Mouse (Mus musculus) lung, postnatal 0 days (tissue): Measurements from ENCODE around the gene Lysmd1. TPM values are rescaled to one million over a fixed set of nuclear protein-coding genes. Genes with fewer than 3 reads are reported as not detected.

Source experiments
- ATAC-seq: fragments of 200-750 bp; cut with Nextera tagmentation; 2 replicates; pipeline ENCODE4 v1.8.0; 2017; ENCODE audit warnings: moderate library complexity
- DNase-seq: peaks from one replicate; pipeline ENCODE4 v3.0.0-alpha.2; 2016; ENCODE audit warnings: low spot score
- H3K27ac ChIP-seq: fragments of 300-500 bp; sonication (generic); 2 replicates; pipeline ENCODE4 v1.5.1; 2014; ENCODE audit warnings: antibody characterized with exemption, mild to moderate bottlenecking, low read length, mixed read lengths
- H3K27me3 ChIP-seq: fragments of 300-500 bp; sonication (generic); replicated peaks from 2 replicates; pipeline ENCODE4 v1.6.1; 2014; ENCODE audit warnings: low read length, mixed read lengths; ENCODE audit not compliant: insufficient read depth
- H3K36me3 ChIP-seq: fragments of 300-500 bp; sonication (generic); 2 replicates; pipeline ENCODE4 v1.6.1; 2014; ENCODE audit warnings: low read length, mixed read lengths; ENCODE audit not compliant: insufficient read depth
- H3K4me1 ChIP-seq: fragments of 300-500 bp; sonication (generic); 2 replicates; pipeline ENCODE4 v1.6.1; 2014; ENCODE audit warnings: antibody characterized with exemption, low read depth, low read length, mixed read lengths; ENCODE audit not compliant: insufficient read depth
- H3K4me2 ChIP-seq: fragments of 300-500 bp; sonication (generic); replicated peaks from 2 replicates; pipeline ENCODE4 v1.6.1; 2014; ENCODE audit warnings: low read depth, mild to moderate bottlenecking, low read length, moderate library complexity, mixed read lengths
- H3K4me3 ChIP-seq: fragments of 300-500 bp; sonication (generic); 2 replicates; pipeline ENCODE4 v1.5.1; 2014; ENCODE audit warnings: low read depth, low read length
- H3K9ac ChIP-seq: fragments of 300-500 bp; sonication (generic); replicated peaks from 2 replicates; pipeline ENCODE4 v1.6.1; 2014; ENCODE audit warnings: low read depth, mild to moderate bottlenecking
- H3K9me3 ChIP-seq: fragments of 300-500 bp; sonication (generic); 2 replicates; pipeline ENCODE4 v1.6.1; 2016; ENCODE audit warnings: low read length, mixed read lengths
- CTCF ChIP-seq: IDR thresholded peaks from 2 replicates; pipeline ENCODE4 v1.5.1; 2016; ENCODE audit warnings: antibody characterized with exemption, mild to moderate bottlenecking
- EP300 ChIP-seq: IDR thresholded peaks from 2 replicates; pipeline ENCODE4 v1.6.1; 2016; ENCODE audit warnings: antibody characterized with exemption, mild to moderate bottlenecking, control low read depth
- WGBS: fragments of 180-500 bp; shearing (Covaris S2); extraction: QIAGEN DNeasy Blood & Tissue Kit; methylation state at CpG from one replicate; pipeline ENCODE4 v1.1.7; 2014; 5-methylcytosine and 5-hydroxymethylcytosine counted together
- polyA plus RNA-seq: library from polyadenylated mRNA; unstranded; fragments of >200 nt; fragmentation: Nextera tagmentation; extraction: Ambion mirVana; gene quantifications from 2 replicates; pipeline ENCODE4 v1.2.1, GENCODE M21; 2015

Gene Lysmd1
- polyA plus RNA-seq, 1 experiment from 2014 or later = 13.3 TPM

DNA sequence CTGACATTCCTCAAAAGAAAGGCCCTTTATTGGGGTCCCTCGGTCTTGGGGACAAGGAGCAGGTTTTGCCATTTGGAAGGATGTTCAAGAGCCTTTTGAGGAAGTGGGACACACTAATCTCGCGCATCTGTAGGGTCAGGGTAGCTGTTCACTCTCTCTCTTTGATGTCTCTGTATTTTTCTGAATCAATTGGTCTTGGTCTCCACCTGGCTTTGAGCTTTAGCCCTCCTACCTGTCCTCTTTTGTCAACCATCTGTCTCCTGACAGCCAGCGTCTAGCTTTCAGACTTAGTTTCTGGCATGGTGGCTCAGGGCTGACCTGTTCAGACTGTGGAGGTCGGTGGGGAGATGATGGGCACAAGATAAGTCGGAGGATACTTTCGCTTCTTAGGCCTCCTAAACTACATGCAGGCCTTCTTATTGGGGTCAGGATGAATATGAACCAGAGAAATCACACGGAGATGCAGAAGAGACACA, 25.7 kb downstream of the Lysmd1 start:
- Histone ChIP-seq H3K36me3 (no peaks in the 10 kb centered on the region), H3K27me3 (no peaks in the 10 kb centered on the region), H3K4me1 (peaks cover 4% of the 10 kb centered on the region; the same call in 1 of the 2 replicates), H3K27ac (no peak overlapping the region), H3K4me3 (peak overlapping the region; percentile 65), H3K9me3 (no peaks in the 10 kb centered on the region), H3K4me2 (peak overlapping the region; percentile 81), H3K9ac (peak overlapping the region; percentile 26)
- no peak for ATAC-seq
- TF ChIP-seq EP300 (no peak), CTCF (no peak)
- no peak for DNase-seq
- 16% methylated on average over 8 of the region's 8 CpGs for WGBS

DNA sequence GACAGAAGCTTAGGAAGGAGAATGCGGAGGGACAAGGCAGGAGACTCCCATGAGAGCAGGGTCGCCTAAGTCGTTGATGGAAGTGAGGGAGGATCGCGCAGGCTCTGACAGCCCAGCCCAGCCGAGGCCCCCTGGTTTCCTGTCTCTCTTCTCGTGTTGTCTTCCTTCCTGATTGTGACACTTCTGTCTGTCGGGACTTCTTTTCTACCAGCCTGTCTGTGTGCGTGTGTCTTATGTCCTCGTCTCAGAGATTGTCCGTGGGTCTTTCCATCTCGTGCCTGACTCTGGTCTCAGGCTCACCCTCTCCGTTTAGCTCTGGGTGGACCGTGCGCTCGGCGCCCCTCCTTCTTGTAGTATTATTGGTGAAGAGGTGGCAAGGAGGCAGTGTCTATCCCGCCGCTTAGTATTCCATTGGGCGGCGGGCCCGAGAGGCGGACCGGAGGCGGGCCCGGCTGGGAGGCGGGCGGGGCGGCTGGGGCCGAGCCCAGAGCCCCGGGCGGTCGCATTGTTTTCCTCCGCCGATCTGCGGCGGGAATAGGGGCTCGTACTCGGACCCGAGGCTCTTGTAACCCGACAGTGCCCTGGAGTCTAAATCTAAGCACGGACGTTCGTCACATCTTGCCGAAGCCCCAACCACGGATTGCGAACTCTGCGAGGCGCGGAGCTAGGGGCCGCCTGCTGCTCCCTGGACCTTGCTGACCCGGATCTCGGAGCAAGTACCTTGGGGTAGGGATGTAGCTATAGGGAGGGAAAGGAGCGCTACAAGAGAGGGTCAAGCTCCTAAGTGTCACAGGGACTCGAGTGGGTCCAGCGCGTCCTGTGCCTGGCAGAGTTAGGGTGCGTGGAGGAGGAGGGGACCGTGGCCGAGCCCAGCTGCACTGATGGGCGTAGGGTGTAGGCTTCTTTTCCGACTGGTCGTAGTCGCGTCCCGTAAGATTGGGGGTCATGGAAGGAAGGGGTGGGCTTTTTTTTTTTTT, 26.4 kb downstream of the Lysmd1 start, which contains the start of gene Sema6c:
Gene Sema6c, plus strand, starts transcription at position 471 of the 977 bp plus-strand sequence.
- H3K27me3 ChIP-seq = no peaks in the 10 kb centered on the region
- under 1% methylated on average over 66 of the region's 66 CpGs for WGBS
- no peaks in the 10 kb centered on the region for H3K36me3 ChIP-seq
- peak within 1 kb of the TSS; percentile 81 for H3K4me2 ChIP-seq
- TF ChIP-seq CTCF = no peak
- TF ChIP-seq EP300 = no peak
- DNase-seq (peak; percentile 97), ATAC-seq (peak; percentile 99)
- peak within 1 kb of the TSS; percentile 33 for H3K9ac ChIP-seq
- H3K9me3 ChIP-seq = no peaks in the 10 kb centered on the region
- peaks cover 4% of the 10 kb centered on the region; the same call in 1 of the 2 replicates for H3K4me1 ChIP-seq
- peak within 1 kb of the TSS; percentile 65 for H3K4me3 ChIP-seq
- H3K27ac ChIP-seq = no peak within 1 kb of the TSS

DNA sequence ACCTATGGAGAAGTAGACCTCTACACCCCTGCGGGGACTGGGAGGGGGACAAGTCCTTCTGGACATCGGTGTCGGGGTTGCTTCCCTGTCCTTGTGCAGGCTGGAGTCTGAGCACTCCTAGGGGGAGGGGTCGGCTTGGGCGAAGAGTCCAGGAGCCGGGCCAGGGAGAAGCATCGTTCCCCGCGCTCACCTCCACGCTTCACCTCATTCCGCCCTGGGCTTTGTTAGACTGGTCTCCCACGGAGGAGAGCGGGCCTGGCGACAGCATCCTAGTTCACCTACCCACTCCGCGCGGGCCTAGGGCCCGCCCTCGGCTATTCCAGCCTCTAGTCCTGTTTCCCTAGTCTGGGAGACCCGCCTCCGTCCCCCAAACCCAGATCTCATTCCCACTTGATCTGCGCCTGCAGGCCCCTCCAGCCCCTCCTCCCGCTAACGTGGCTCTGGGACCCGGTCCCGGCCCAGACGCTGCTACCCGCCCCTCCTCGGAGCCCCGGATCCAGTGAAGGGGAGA, 27.2 kb downstream of the Lysmd1 start:
- DNase-seq = no peak
- H3K9ac ChIP-seq = peak overlapping the region; percentile 33
- no peaks in the 10 kb centered on the region for H3K9me3 ChIP-seq
- no peaks in the 10 kb centered on the region for H3K36me3 ChIP-seq
- 3% methylated on average over 26 of the region's 30 CpGs for WGBS
- no peaks in the 10 kb centered on the region for H3K27me3 ChIP-seq
- H3K4me1 ChIP-seq = peaks cover 4% of the 10 kb centered on the region; the same call in 1 of the 2 replicates
- H3K27ac ChIP-seq = no peak overlapping the region
- peak overlapping the region; percentile 65 for H3K4me3 ChIP-seq
- TF ChIP-seq CTCF = no peak
- no peak for TF ChIP-seq EP300
- ATAC-seq = no peak
- H3K4me2 ChIP-seq = peak overlapping the region; percentile 81

DNA sequence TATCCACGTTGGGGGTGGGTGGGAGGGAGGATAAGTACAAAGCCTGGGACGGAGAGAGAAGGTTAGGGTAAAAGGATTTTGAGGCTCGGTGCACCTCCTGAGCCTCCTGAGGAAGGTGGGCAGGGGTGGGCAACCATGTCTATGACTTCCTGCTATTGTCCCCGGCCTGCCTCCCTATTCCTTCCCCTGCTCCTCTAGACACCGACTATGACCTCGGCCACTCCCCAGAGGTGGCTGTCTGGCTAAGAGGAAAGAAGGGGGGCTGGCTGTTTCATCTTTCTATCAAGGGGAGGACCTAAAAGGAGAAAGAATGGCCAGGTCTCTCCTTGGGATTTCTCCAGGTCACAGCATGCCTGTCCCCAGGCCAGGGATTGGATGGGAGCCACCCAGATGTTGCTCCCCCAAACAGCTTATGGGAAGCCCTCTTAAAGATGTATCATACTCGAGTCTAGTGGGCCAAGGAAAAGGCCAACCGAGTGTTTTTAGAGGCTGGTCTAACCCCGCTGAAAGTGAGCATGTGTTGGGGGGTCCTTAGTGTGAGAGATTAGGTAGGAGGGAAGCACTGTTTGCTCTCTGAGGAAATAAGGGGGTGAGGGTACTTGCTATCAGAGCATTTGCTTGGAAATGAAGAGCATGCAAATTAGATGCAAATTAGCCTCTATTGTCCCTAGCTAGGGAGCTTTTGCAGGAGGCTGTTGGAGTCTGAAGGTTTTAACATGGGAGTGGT, 27.9 kb downstream of the Lysmd1 start:
- TF ChIP-seq CTCF = no peak
- TF ChIP-seq EP300 = no peak
- Histone ChIP-seq H3K27ac (no peak overlapping the region), H3K36me3 (no peaks in the 10 kb centered on the region), H3K9ac (no peak overlapping the region), H3K4me1 (peaks cover 4% of the 10 kb centered on the region; the same call in 1 of the 2 replicates), H3K27me3 (no peaks in the 10 kb centered on the region), H3K4me2 (peak overlapping the region; percentile 81), H3K9me3 (no peaks in the 10 kb centered on the region), H3K4me3 (0 out of 2 replicates have a peak overlapping the region, but pooled peaks have one; percentile 65)
- ATAC-seq = no peak
- WGBS = 17% methylated on average over 9 of the region's 9 CpGs
- no peak for DNase-seq

DNA sequence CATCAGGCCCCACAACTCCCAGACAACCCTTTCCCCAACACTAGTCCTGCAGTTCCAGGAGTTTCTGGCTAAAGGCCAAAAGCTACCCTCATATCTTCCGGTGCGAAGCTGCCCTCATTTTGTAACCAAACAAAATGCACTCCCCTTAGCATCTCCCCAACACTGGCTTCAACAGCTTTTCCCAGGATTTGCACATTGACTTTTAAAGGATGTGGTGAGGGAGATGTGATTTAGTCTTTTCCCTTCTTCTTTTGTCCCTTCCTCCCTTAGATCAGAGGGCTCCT, 28.4 kb downstream of the Lysmd1 start:
- ATAC-seq = no peak
- WGBS = 51% methylated on average over 2 of the region's 2 CpGs
- H3K4me1 ChIP-seq = peaks cover 4% of the 10 kb centered on the region; the same call in 1 of the 2 replicates
- H3K27me3 ChIP-seq = no peaks in the 10 kb centered on the region
- H3K4me2 ChIP-seq = no peak overlapping the region
- no peaks in the 10 kb centered on the region for H3K36me3 ChIP-seq
- TF ChIP-seq CTCF (no peak), EP300 (no peak)
- H3K9ac ChIP-seq = no peak overlapping the region
- no peak overlapping the region for H3K4me3 ChIP-seq
- DNase-seq = no peak
- H3K27ac ChIP-seq = no peak overlapping the region
- no peaks in the 10 kb centered on the region for H3K9me3 ChIP-seq
